In the genomic region with DNA sequence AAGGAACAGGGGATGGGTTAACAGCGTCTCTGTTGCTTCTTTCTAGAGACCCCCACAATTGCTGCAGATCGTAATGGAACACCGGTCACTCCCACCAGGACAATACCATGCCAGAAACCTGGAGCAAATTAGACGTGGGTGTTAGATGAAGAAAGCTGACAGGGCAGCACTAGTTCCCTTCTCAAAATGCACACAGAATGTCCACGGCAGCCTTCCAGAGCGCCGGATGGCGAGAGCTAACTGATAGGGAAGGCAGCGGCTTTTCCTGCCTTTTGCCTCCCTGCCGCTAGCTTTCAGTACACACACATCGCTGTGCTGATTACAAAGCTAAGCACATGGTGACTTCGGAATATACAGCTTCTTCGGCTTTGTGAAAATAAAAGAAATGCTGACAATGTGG, we compare ENCODE assay signal across 8 mouse cellular contexts. TPM values are rescaled to one million over a fixed set of nuclear protein-coding genes. Genes with fewer than 3 reads are reported as not detected.
DNase-seq lines count a peak whose midpoint lies in the region; ATAC-seq and TF ChIP-seq lines count a peak whose summit lies in the region.

No protein-coding gene starts in this region.

- H3K4me1 ChIP-seq in heart, embryonic 12.5 days (replicated peaks), result 0 out of 2 replicates have a peak, but pooled peaks cover 5% of the 10 kb centered on the region
- H3K4me1 ChIP-seq in embryonic facial prominence, embryonic 10.5 days, result peaks cover 10% of the 10 kb centered on the region; the same call in 1 of the 2 replicates
- 0 out of 2 replicates have a peak, but pooled peaks cover 2% of the 10 kb centered on the region for H3K4me1 ChIP-seq in heart, embryonic 16.5 days (ENCODE audit: control insufficient read depth, insufficient read depth, low read length)
- no peaks in the 10 kb centered on the region for H3K4me1 ChIP-seq in small intestine, adult 2 months (ENCODE audit: control insufficient read depth, insufficient read depth, insufficient read length, low read length)

- ATAC-seq in heart, embryonic 12.5 days (ENCODE audit: insufficient number of reproducible peaks, low FRiP score), result no peak
- ATAC-seq in heart, embryonic 16.5 days (replicated peaks; ENCODE audit: extremely low read depth, insufficient read depth, low FRiP score), result 0 out of 2 replicates have a peak, but pooled peaks have one; percentile 28

- no peaks in the 10 kb centered on the region for H3K36me3 ChIP-seq in heart, embryonic 12.5 days
- no peaks in the 10 kb centered on the region for H3K36me3 ChIP-seq in embryonic facial prominence, embryonic 10.5 days (replicated peaks)
- H3K36me3 ChIP-seq in heart, embryonic 16.5 days (ENCODE audit: control insufficient read depth, insufficient read depth), result no peaks in the 10 kb centered on the region
- H3K36me3 ChIP-seq in small intestine, adult 2 months (ENCODE audit: control insufficient read depth, insufficient read depth, low read length), result no peaks in the 10 kb centered on the region

- peak overlapping the region; percentile 20 for H3K4me3 ChIP-seq in heart, embryonic 12.5 days
- H3K4me3 ChIP-seq in embryonic facial prominence, embryonic 10.5 days, result peak overlapping the region; percentile 41; the same call in 1 of the 2 replicates
- H3K4me3 ChIP-seq in heart, embryonic 16.5 days (ENCODE audit: low read length), result peak overlapping the region; percentile 35
- peak overlapping the region; percentile 24; the same call in 1 of the 2 replicates for H3K4me3 ChIP-seq in small intestine, adult 2 months (ENCODE audit: low read depth, low read length)

- H3K27me3 ChIP-seq in heart, embryonic 12.5 days (replicated peaks), result no peaks in the 10 kb centered on the region
- H3K27me3 ChIP-seq in embryonic facial prominence, embryonic 10.5 days (replicated peaks; ENCODE audit: low read depth, poor library complexity, severe bottlenecking), result 0 out of 2 replicates have a peak, but pooled peaks cover 4% of the 10 kb centered on the region
- no peaks in the 10 kb centered on the region for H3K27me3 ChIP-seq in heart, embryonic 16.5 days (ENCODE audit: control insufficient read depth, insufficient read depth, low read length)
- H3K27me3 ChIP-seq in small intestine, adult 2 months (ENCODE audit: control insufficient read depth, insufficient read depth, low read length), result no peaks in the 10 kb centered on the region

- WGBS in heart, embryonic 12.5 days, result 24% methylated on average over 13 of the region's 13 CpGs
- WGBS in embryonic facial prominence, embryonic 10.5 days, result 33% methylated on average over 13 of the region's 13 CpGs
- 28% methylated on average over 13 of the region's 13 CpGs for WGBS in heart, embryonic 16.5 days
- 37% methylated on average over 13 of the region's 13 CpGs for WGBS in small intestine, adult 2 months

- no peak for TF ChIP-seq CTCF in small intestine, adult 2 months (IDR thresholded peaks at IDR 0.05; ENCODE audit: extremely low read depth, insufficient read length, insufficient replicate concordance, low read depth, low read length)

- no peak for DNase-seq in heart, adult 18-20 months
- DNase-seq in embryonic facial prominence, embryonic 10.5 days (ENCODE audit: low spot score), result peak; percentile 15
- DNase-seq in liver, result peak; percentile 34
- DNase-seq in right cerebral cortex, postnatal 25 days, result no peak
- DNase-seq in right cerebral cortex, postnatal 14 days, result no peak

- peak overlapping the region; percentile 91 for H3K27ac ChIP-seq in heart, embryonic 12.5 days (ENCODE audit: poor library complexity, severe bottlenecking)
- H3K27ac ChIP-seq in embryonic facial prominence, embryonic 10.5 days (replicated peaks), result peak overlapping the region; percentile 69
- peak overlapping the region; percentile 84 for H3K27ac ChIP-seq in heart, embryonic 16.5 days (ENCODE audit: low read length)
- H3K27ac ChIP-seq in small intestine, adult 2 months (ENCODE audit: insufficient read depth, low read depth, low read length), result no peak overlapping the region

- H3K9ac ChIP-seq in heart, embryonic 12.5 days, result peak overlapping the region; percentile 44
- peak overlapping the region; percentile 57 for H3K9ac ChIP-seq in heart, embryonic 16.5 days (ENCODE audit: low read length)

- no peak for TF ChIP-seq POLR2A in small intestine, adult 2 months (IDR thresholded peaks at IDR 0.05; ENCODE audit: low read depth, low read length)

- H3K9me3 ChIP-seq in heart, embryonic 12.5 days (replicated peaks), result no peaks in the 10 kb centered on the region
- H3K9me3 ChIP-seq in embryonic facial prominence, embryonic 10.5 days, result no peaks in the 10 kb centered on the region
- no peaks in the 10 kb centered on the region for H3K9me3 ChIP-seq in heart, embryonic 16.5 days (replicated peaks; ENCODE audit: control insufficient read depth, low read length)

- H3K4me2 ChIP-seq in heart, embryonic 12.5 days, result peak overlapping the region; percentile 57
- H3K4me2 ChIP-seq in heart, embryonic 16.5 days (ENCODE audit: low read depth, low read length), result peak overlapping the region; percentile 60

RNA-seq across cellular contexts. Expression of gene Plac1, which starts 7.9 kb away (rescaled TPM):
- polyA plus RNA-seq in heart, embryonic 12.5 days (2016; fragmentation: Nextera tagmentation; extraction: Ambion mirVana), result 11.7 and 12.1 TPM in 2 replicates
- total RNA-seq in heart, adult 18-20 months (2021), result not detected
- polyA plus RNA-seq in embryonic facial prominence, embryonic 10.5 days (2016; fragmentation: Nextera tagmentation; extraction: Ambion mirVana), result 4.1 and 4.8 TPM in 2 replicates
- polyA plus RNA-seq in heart, embryonic 16.5 days (2015; fragmentation: Nextera tagmentation; extraction: Ambion mirVana), result 4.6 and 6.2 TPM in 2 replicates
- not detected in 2 replicates for polyA plus RNA-seq in small intestine, adult 2 months (2012; rRNA removed)

RNA-seq across cellular contexts. Expression of gene Fam122b, which starts 37.6 kb away (rescaled TPM):
- polyA plus RNA-seq in heart, embryonic 12.5 days (2016; fragmentation: Nextera tagmentation; extraction: Ambion mirVana), result 25.6 and 27.1 TPM in 2 replicates
- total RNA-seq in heart, adult 18-20 months (2021), result 1 to 10 TPM; 2.1 to 4.6 TPM
- polyA plus RNA-seq in embryonic facial prominence, embryonic 10.5 days (2016; fragmentation: Nextera tagmentation; extraction: Ambion mirVana), result 6.7 and 7.8 TPM in 2 replicates
- 21.4 and 24.5 TPM in 2 replicates for polyA plus RNA-seq in heart, embryonic 16.5 days (2015; fragmentation: Nextera tagmentation; extraction: Ambion mirVana)
- polyA plus RNA-seq in small intestine, adult 2 months (2012; rRNA removed), result 0.89 and 2.0 TPM in 2 replicates

RNA-seq across cellular contexts. Expression of gene Fam122c, which starts 41.3 kb away (rescaled TPM):
- not detected in 2 replicates for polyA plus RNA-seq in heart, embryonic 12.5 days (2016; fragmentation: Nextera tagmentation; extraction: Ambion mirVana)
- not detected for total RNA-seq in heart, adult 18-20 months (2021)
- polyA plus RNA-seq in embryonic facial prominence, embryonic 10.5 days (2016; fragmentation: Nextera tagmentation; extraction: Ambion mirVana), result not detected in 2 replicates
- polyA plus RNA-seq in heart, embryonic 16.5 days (2015; fragmentation: Nextera tagmentation; extraction: Ambion mirVana), result not detected in 2 replicates
- polyA plus RNA-seq in small intestine, adult 2 months (2012; rRNA removed), result not detected in 2 replicates

Comparison
In these comparisons a context has a peak if more than half of its experiments do, and no peak if none do; other contexts are left out.
1. DNase-seq: peak in embryonic facial prominence, embryonic 10.5 days (single experiment) and liver (single experiment); none in heart, adult 18-20 months (0 of 2), right cerebral cortex, postnatal 25 days (single experiment) and right cerebral cortex, postnatal 14 days (single experiment).
2. Peak in every context shown above with its lines, with median percentiles within 50 percentile points of each other: H3K4me3 ChIP-seq.